Mouse (Mus musculus): ENCODE measurements around the gene Gatm.

- TF ChIP-seq ZC3H11A (IDR thresholded peaks at IDR 0.05; ENCODE audit: borderline replicate concordance, low read depth, low read length), result no peak
- TF ChIP-seq MAFK (IDR thresholded peaks at IDR 0.05; ENCODE audit: insufficient read depth, low read depth, low read length), result no peak
- TF ChIP-seq HCFC1 (IDR thresholded peaks at IDR 0.05; ENCODE audit: borderline replicate concordance, insufficient read depth, low read length), result no peak
These were observed 5.1 kb upstream of the Gatm start for GRCm38 (mm10) chr2:122616237-122616636.

Data from ES-E14 (cell line).